Mouse (Mus musculus) gastrocnemius, postnatal 4 days (tissue): ENCODE data around the gene Apobec3. TPM values are rescaled to one million over a fixed set of nuclear protein-coding genes. Genes with fewer than 3 reads are reported as not detected.
A peak's percentile ranks its signal among the peaks of the same experiment; 100 is the strongest.

ENCODE experiments used
- DNase-seq, 2 experiments: peaks; one replicate each; pipeline ENCODE4 v3.0.0; 2021 to 2022; ENCODE audit warnings: low spot score in 2 of 2, mixed read lengths in 2 of 2
- total RNA-seq, 2 experiments: library from RNA; stranded (reverse); gene quantifications; 2 replicates each; pipeline ENCODE4 v1.2.3; 2021

The Apobec3 gene
- total RNA-seq, 2 experiments from 2014 or later, result 10.2 to 13.4 TPM

DNA sequence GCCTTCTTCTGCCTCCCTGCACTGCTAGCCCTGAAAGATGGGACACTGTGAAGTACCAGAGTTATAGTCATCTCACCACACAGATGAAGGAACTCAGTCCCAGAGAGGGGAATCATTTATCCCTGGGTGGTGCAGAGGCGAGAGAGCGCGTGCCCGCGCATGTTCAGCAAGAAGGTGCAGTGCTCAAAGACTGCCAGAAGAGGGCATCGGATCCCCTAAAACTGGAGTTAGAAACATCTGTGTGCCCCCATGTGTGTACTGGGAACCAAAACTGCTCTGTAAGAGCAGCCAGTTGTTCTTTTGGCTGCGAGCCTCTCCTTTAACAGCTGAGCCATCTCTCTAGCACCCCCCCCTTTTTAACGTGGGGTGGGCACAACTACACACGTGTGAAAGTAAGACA, 55.3 kb downstream of the Apobec3 start:
- DNase-seq, result peak in 1 of 2 experiments; percentile 12

DNA sequence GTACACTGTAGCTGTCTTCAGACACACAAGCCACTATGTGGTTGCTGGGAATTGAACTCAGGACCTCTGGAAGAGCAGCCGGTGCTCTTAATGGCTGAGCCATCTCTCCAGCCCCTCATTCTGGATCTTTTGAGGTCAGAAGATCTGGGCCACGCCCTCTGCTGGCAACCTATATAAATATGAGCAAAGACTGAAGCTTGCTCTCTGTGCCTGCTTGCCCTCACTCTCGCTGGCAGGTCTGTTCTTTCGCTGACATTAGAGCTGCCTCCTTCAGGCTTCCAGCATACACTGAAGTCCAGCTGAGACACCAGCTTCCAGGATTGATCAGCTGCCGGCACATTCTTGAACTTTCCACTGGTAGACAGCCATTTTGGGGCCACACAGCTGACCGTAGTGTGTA, 56.2 kb downstream of the Apobec3 start:
- no peak for DNase-seq

DNA sequence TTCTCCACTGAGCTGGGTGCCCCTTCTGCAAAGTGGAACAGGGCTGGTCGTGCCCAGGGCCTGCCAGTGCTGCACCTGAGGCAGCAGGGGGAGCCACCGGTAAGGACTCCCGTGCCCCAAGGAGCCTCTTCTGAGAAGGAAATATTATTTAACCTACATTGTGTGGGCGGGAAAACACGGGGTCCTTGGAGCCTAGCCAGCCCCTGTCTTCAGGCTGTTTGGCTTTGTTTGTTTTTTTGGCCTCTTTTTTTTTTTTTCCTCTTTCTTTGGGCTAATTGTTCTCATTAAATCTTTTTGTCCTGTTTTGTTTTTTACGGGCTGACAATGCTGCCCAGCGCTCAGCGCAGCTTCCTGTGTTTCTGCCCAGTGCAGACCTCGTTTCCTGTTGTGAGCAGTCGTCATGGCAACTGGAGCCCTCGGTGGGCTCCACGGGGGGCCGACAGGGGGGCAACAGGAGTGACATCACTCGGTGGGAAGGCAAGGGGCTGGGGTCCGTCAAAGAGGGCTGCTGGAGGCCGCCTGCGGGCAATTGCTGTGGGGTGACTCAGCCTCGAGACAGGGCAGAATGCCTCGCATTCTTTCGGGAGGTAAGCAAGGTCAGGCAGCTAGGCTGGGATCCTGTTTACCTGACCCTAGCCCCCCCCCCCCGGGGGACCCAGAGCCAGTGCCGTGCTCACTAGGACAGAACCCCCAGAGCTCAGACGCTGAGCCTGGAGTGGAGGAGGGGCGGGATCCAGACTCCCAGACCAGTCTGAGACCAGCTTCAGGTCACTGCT, 59.0 kb downstream of the Apobec3 start:
- DNase-seq, result peak in 1 of 2 experiments; percentile 43

DNA sequence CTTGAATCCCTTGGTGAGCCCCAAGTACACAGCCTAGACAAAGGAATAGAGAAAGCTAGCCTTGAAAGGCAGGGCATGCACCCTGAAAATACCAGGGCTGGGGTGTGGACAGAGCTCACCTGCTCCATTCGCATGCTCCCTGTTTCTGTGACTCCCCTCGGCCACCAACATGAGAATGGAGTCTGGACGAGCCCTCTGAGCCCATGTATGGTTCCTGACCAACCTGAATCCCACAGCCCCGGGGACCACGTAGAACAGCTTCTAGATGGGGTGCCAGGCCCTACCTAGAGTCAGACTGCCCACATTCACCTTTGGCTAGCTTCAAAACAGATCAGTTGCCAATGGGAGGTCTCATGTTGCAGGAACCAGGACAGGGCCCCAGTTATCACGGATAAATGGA, 59.8 kb downstream of the Apobec3 start:
- peak in 1 of 2 experiments; percentile 9 for DNase-seq

DNA sequence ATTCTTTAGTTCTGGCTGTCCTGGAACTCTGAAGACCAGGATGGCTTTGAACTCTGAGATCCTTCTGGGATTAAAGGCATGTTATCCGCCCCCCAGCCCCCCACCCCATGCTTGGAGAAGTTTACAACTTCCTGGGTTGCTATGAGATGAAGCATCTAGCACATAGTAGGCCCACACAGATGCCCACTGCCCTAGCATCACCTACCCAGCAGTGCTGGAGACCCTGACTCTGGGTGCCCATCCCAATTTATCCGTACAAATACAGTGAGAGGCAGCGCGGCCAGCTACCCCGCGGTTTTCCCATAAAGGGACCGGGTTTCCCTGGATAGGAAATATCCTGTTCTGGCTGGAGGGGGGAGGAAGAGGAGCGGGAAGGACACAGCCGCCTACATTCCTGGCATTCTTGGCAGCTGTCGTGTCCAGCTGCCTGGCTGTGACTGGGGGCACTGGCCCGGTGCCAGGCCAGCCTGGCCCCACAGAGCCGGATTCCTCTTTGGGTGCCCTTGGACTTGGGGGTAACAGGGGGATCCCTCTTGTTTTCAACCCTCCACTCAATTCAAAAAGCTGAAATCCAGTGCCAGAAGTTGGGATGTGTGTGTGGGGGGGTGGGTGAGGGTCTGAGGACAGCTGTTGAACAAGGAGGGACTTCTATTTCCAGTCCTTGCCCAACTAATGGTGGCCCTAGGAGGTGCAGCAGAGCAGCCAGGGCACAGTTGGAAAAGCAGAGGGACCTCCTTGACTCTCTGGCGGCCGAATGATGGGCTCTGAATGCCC, 60.5 kb downstream of the Apobec3 start:
- DNase-seq, result peak; percentile 44 to 62

DNA sequence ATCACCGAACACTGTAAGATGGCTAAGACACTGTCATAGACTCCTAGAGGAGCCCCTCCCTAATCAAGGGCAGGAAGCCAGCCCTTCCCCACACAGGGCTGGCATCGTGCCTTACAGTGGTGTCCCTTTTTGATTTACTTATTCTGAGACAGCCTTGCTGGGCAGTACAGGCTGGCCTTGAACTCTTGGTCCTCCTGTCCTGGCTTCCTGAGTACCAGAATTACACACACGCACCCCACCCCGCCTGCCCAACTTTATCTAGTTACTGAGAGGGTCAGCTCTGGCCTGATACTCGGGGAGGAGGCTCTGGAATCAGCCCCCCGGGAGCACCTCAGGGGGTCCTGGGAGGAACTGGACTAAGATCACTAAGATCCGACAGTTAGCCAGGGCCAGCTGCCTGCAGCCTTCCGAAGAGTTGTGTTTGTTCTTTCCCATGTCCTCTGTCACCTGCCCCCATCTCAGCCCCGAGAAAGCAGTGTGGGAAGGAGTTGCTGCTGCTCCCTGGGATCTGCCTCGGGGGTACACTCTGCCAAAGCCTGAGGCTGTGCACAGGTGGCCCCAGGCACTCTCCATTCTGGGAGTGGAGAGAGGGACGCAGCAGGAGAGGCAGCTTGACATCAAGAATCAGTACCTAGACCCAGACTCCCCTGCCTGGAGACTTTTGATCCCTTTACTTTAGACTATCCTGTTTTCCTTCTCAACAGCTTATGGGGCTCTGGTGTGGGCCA, 61.2 kb downstream of the Apobec3 start:
- peak in 1 of 2 experiments; percentile 41 for DNase-seq

DNA sequence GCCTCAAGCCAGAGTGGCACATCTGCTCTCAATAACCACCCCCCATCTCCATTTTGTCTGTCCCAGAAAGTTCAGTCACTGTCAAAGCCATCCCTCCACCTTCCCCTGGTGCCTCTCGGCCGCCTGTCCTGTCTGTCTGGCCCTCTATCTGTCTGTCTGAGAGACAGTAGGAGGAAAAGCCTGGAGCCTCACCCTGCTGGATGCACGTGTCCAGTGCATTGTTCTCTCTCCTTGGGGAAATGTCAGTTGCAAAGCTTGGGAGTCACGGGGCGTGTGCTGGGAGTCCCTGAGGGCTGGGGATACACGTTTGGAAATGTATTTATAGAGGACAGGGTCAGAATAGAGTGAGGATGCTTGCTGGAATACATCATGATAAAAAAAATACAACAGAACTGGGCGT, 62.0 kb downstream of the Apobec3 start:
- DNase-seq, result peak in 1 of 2 experiments; percentile 7

DNA sequence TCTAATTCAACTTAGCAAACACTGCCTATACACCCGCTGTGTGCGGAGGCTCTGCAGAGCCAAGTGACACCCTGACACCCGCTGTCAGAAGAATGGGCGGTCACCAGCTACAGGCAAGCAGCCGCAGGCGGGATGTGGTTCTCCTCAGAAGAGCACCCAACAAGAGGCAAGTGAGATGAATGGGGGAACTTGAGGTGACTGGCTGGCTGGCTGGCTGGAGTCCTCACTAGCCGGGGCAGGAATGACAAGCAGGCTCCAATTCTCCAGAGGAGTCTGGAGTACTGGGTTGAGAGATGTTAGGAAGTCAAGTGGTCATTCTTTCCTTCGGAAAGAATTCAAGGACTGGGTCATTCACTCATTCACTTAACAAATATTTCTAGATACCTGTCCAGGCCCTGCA, 65.1 kb downstream of the Apobec3 start:
- peak in 1 of 2 experiments; percentile 8 for DNase-seq

DNA sequence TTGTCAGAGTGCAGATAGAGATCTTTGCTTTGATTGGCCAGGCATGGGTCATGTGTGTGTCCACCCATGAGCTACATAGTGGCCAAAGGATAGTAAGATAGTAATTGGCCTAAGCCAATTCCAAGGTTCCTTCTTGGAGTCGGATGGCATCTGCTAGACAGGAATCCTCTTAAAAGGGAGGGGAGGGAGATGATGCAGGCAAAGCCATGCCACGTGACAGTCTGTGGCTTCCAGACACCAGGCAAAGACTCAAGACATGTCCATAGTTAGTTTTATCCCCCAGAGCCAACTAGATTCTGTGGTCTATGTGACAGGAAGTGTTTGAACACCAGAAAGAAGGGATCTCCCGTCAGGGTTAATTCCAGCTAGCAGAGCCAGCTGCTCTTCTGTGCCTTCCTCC, 67.0 kb downstream of the Apobec3 start:
- DNase-seq, result no peak

DNA sequence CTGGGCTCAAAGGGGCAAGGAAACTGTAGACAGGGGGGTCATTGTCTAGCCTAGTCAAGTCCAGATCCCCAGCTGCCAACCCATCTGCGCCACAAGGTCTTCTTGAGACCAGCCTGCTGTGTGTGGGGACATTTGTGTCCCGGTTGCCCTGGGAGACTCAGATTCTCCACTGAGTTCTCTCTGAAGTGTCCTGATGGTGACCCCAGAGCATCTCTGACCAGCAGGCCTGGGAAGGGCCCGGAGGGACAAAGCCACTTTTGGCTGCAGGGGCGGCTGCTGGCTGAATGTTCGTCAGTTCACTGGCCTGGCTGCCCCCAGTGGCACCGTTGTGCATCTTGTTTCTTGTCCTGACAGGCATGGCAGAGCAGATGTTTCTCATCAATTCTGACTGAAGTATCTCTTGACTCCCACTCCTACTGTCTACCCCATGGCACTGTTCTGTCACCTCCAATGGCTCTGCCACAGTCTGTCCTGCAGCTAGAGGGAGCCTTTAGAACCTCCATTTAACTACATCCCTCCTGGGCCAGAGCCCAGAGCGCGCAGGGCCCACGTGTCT, 70.0 kb downstream of the Apobec3 start:
- DNase-seq, result peak in 1 of 2 experiments; percentile 52

DNA sequence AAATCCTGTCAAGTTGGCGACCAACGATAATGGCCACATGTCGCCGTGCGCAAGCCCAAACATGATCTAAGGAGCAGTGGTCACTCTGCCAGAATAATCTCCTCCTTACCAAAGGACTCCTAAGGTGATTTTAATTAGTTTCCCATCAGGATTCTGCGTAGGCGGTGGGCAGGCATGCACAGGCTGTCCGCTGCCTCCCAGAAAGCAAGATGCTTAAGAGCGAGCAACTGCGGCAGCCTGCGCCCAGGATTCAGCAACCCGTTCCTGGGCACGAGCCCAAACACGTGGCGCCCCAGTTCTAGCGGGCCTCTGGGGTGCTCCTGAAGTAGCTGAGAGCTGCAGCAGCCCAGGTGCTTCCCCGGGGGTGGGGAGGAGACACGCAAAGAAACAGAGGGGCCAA, 71.2 kb downstream of the Apobec3 start:
- DNase-seq, result peak in 1 of 2 experiments; percentile 7

DNA sequence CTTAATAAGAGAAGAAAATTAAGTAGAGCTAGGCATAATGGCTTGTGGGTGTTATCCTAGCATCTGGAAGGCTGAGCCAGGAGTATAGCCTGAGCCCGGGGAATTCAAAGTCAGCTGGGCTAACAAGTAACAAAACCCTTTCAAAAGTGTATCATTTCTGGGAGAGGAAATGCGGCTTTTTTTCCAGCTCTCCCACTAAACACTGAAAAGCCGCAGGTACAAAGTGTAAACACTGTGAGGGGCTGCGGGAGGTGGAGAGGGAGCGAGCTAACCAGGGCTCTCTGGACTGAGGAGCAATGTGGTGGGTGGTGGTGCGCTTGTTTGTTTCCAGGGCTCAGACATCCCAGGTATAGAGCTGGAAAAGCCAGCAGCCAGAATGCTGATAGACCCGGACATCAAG, 72.9 kb downstream of the Apobec3 start:
- no peak for DNase-seq

Other genes starting within 250 kb of the Apobec3 start
- gene Fam227a, start 232.7 kb upstream of the Apobec3 start, total RNA-seq, result 1 to 10 TPM; 1.7 to 2.1 TPM
- 10 to 100 TPM; 29.9 to 32.1 TPM for gene Cby1, start 232.5 kb upstream of the Apobec3 start, total RNA-seq
- 100 to 1,000 TPM; 110 to 114 TPM for gene Tomm22, start 220.8 kb upstream of the Apobec3 start, total RNA-seq
- 10 to 100 TPM; 16.6 to 17.4 TPM for gene Josd1, start 203.7 kb upstream of the Apobec3 start, total RNA-seq
- gene Gtpbp1, start 200.8 kb upstream of the Apobec3 start, total RNA-seq, result 10 to 100 TPM; 20.7 to 22.5 TPM
- gene Sun2, start 149.1 kb upstream of the Apobec3 start, total RNA-seq, result 10 to 100 TPM; 60.4 to 61.3 TPM
- gene Dnal4, start 113.8 kb upstream of the Apobec3 start, total RNA-seq, result 10 to 100 TPM; 19.0 to 19.2 TPM
- gene Nptxr, start 86.9 kb upstream of the Apobec3 start, total RNA-seq, result 1 to 10 TPM; 7.7 to 8.2 TPM
- gene Npcd, start 57.4 kb upstream of the Apobec3 start, total RNA-seq, result 1 to 10 TPM; 1.3 to 1.5 TPM
- 10 to 100 TPM; 58.9 to 59.7 TPM for gene Cbx6, start 57.0 kb upstream of the Apobec3 start, total RNA-seq
- 1 to 10 TPM; 2.1 TPM for gene Cbx7, start 79.5 kb downstream of the Apobec3 start, total RNA-seq
- 10 to 100 TPM; 51.5 to 52.8 TPM for gene Pdgfb, start 123.3 kb downstream of the Apobec3 start, total RNA-seq
- gene Syngr1, start 199.7 kb downstream of the Apobec3 start, total RNA-seq, result 1 to 10 TPM; 8.7 to 8.8 TPM
- gene Rpl3, start 200.2 kb downstream of the Apobec3 start, total RNA-seq, result 100 to 1,000 TPM; 475 to 533 TPM
- 10 to 100 TPM; 19.3 to 20.2 TPM for gene Tab1, start 241.5 kb downstream of the Apobec3 start, total RNA-seq